8 mouse cellular contexts compared by ENCODE assay signal in the genomic region with DNA sequence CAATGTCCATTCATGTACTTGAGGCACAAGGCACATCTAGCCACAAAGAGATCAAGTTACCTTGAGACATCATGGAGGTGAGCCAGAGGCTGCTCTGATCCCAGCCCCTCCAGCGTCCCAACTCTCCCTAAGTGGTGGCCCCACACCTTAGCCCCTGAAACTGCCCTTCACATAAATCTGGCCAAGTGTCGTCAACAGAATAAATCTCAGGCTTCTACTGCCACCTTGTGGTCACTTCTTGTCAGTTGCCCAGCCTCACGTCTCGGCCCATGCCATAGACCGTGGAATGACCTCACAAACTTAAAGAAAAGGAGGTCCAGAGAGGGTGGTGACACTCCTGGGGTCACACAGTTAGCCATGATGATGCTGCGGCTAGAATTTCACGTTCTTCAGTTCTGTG.
A peak's percentile ranks its signal among the peaks of the same experiment; 100 is the strongest.
DNase-seq lines count a peak whose midpoint lies in the region; ATAC-seq and TF ChIP-seq lines count a peak whose summit lies in the region.
"Had no signal": no experiment of that assay in that cellular context is flagged by ENCODE, and none has a peak within 500 bp of the region (broad histone marks: within the 10 kb centered on the region; RNA-seq: fewer than 3 reads in every experiment).

No protein-coding gene starts in this region.

- H3K4me3 ChIP-seq in forebrain, postnatal 0 days (ENCODE audit: low read depth, low read length): no peak overlapping the region
- H3K4me3 ChIP-seq in hindbrain, embryonic 15.5 days: no peak overlapping the region
- H3K4me3 ChIP-seq: megakaryocyte, embryonic 14.5 days had no signal

- no peaks in the 10 kb centered on the region for H3K27me3 ChIP-seq in forebrain, postnatal 0 days (ENCODE audit: insufficient read depth, low read length)
- 0 out of 2 replicates have a peak, but pooled peaks cover 7% of the 10 kb centered on the region for H3K27me3 ChIP-seq in hindbrain, embryonic 15.5 days

- H3K4me2 ChIP-seq in forebrain, postnatal 0 days (ENCODE audit: low read depth): no peak overlapping the region
- H3K4me2 ChIP-seq in hindbrain, embryonic 15.5 days: no peak overlapping the region

- ATAC-seq in forebrain, postnatal 0 days: peak; percentile 61; the same call in 1 of the 2 replicates
- ATAC-seq in hindbrain, embryonic 15.5 days (ENCODE audit: low FRiP score, low read depth): peak; percentile 15; the same call in 1 of the 2 replicates

- no peak overlapping the region for H3K9ac ChIP-seq in forebrain, postnatal 0 days
- H3K9ac ChIP-seq in hindbrain, embryonic 15.5 days: no peak overlapping the region

- peak; percentile 91 for TF ChIP-seq CTCF in forebrain, postnatal 0 days (IDR thresholded peaks at IDR 0.05; ENCODE audit: low read depth)

- H3K9me3 ChIP-seq in forebrain, postnatal 0 days (ENCODE audit: low read length): no peaks in the 10 kb centered on the region
- H3K9me3 ChIP-seq in hindbrain, embryonic 15.5 days: no peaks in the 10 kb centered on the region
- H3K9me3 ChIP-seq: megakaryocyte, embryonic 14.5 days had no signal

- H3K36me3 ChIP-seq in forebrain, postnatal 0 days (ENCODE audit: insufficient read depth): no peaks in the 10 kb centered on the region
- no peaks in the 10 kb centered on the region for H3K36me3 ChIP-seq in hindbrain, embryonic 15.5 days

- no peak overlapping the region for H3K27ac ChIP-seq in forebrain, postnatal 0 days (ENCODE audit: low read depth, low read length)
- H3K27ac ChIP-seq in hindbrain, embryonic 15.5 days (replicated peaks): no peak overlapping the region

- WGBS in forebrain, postnatal 0 days: 6% methylated on average over 7 of the region's 7 CpGs
- WGBS in hindbrain, embryonic 15.5 days: 5% methylated on average over 7 of the region's 7 CpGs

- DNase-seq in R1 (ENCODE audit: low read depth, low spot score): peak; percentile 85
- peak; percentile 34 for DNase-seq in cerebellum, adult 11-12 months
- DNase-seq in forebrain, postnatal 0 days: peak; percentile 86
- peak; percentile 53 to 65 for DNase-seq in layer of hippocampus, postnatal 25 days (ENCODE audit: extremely low spot score in 1 of 2, low spot score in 1 of 2)
- peak; percentile 60 for DNase-seq in lung, postnatal 25 days (ENCODE audit: low spot score)
- peak; percentile 34 to 56 for DNase-seq in right cerebral cortex, postnatal 36 days (ENCODE audit: low spot score in 2 of 2)

- no peaks in the 10 kb centered on the region for H3K4me1 ChIP-seq in forebrain, postnatal 0 days (ENCODE audit: insufficient read depth)
- no peaks in the 10 kb centered on the region for H3K4me1 ChIP-seq in hindbrain, embryonic 15.5 days (replicated peaks)

Comparison
In these comparisons a context has a peak if more than half of its experiments do, and no peak if none do; other contexts are left out.
1. DNase-seq: peak in every context shown above with its lines; median percentile 86 in forebrain, postnatal 0 days; 85 in R1; 60 in lung, postnatal 25 days; 59 in layer of hippocampus, postnatal 25 days; 45 in right cerebral cortex, postnatal 36 days; 34 in cerebellum, adult 11-12 months.